Mouse (Mus musculus) liver, adult 2 months (tissue): ENCODE results near the gene Krt34. TPM values are rescaled to one million over a fixed set of nuclear protein-coding genes. Genes with fewer than 3 reads are reported as not detected.

ENCODE experiments used
- DNase-seq: peaks from one replicate; pipeline ENCODE4 v3.0.0-alpha.2; 2011; ENCODE audit warnings: low read depth, low spot score; ENCODE audit errors: extremely low read depth
- H3K27ac ChIP-seq: fragments of 200-500 bp; replicated peaks from 2 replicates; pipeline ENCODE4 v1.5.1; 2012; ENCODE audit warnings: low read depth, mild to moderate bottlenecking, control low read depth, inconsistent platforms, low read length; ENCODE audit not compliant: insufficient read depth
- H3K27me3 ChIP-seq: fragments of 200-500 bp; 2 replicates; pipeline ENCODE4 v1.6.1; 2012; ENCODE audit warnings: mild to moderate bottlenecking, moderate library complexity, low read length, inconsistent platforms; ENCODE audit not compliant: control insufficient read depth, insufficient read depth
- H3K36me3 ChIP-seq: fragments of 200-500 bp; 2 replicates; pipeline ENCODE4 v1.6.1; 2012; ENCODE audit warnings: low read length, inconsistent platforms; ENCODE audit not compliant: control insufficient read depth, insufficient read depth
- H3K4me1 ChIP-seq: fragments of 200-500 bp; 2 replicates; pipeline ENCODE4 v1.6.1; 2011; ENCODE audit warnings: low read length; ENCODE audit not compliant: control insufficient read depth, insufficient read depth
- H3K4me3 ChIP-seq: fragments of 200-500 bp; 2 replicates; pipeline ENCODE4 v1.5.1; 2011; ENCODE audit warnings: low read depth, mild to moderate bottlenecking, control low read depth, low read length, moderate library complexity; ENCODE audit not compliant: insufficient read depth
- H3K79me2 ChIP-seq: fragments of 200-500 bp; 2 replicates; pipeline ENCODE4 v1.6.1; 2012; ENCODE audit warnings: inconsistent platforms, mild to moderate bottlenecking, low read length, moderate library complexity; ENCODE audit not compliant: control insufficient read depth, insufficient read depth
- H3K9ac ChIP-seq: fragments of 200-500 bp; 2 replicates; pipeline ENCODE4 v1.6.1; 2012; ENCODE audit warnings: low read depth, mild to moderate bottlenecking, control low read depth, inconsistent platforms, low read length
- CTCF ChIP-seq: fragments of 200-500 bp; IDR thresholded peaks from 2 replicates; pipeline ENCODE4 v1.5.1; 2011; ENCODE audit warnings: low read depth, low read length, control low read depth
- POLR2A ChIP-seq: fragments of 200-500 bp; IDR thresholded peaks from 2 replicates; pipeline ENCODE4 v1.6.1; 2011; ENCODE audit warnings: low read length, control low read depth; ENCODE audit not compliant: insufficient read depth; ENCODE audit errors: extremely low read depth
- WGBS: fragments of 180-500 bp; shearing (Covaris S2); methylation state at CpG from one replicate; pipeline ENCODE4 v1.1.7; 2018; 5-methylcytosine and 5-hydroxymethylcytosine counted together
- polyA plus RNA-seq: library from polyadenylated mRNA; depleted of rRNA; stranded (reverse); fragments of >200 nt; gene quantifications from 2 replicates; pipeline ENCODE4 v1.2.3, GENCODE M21; 2012
- total RNA-seq: library from RNA; depleted of rRNA; stranded (reverse); fragments of >200 nt; gene quantifications from 2 replicates; pipeline ENCODE4 v1.2.3, GENCODE M21; 2014

The Krt34 gene
- total and polyA plus RNA-seq, 2 experiments = not detected

GRCm38 (mm10) chr11:100010682-100011081 lies 30.7 kb downstream of the Krt34 start:
- H3K27ac ChIP-seq = no peak overlapping the region
- TF ChIP-seq CTCF (no peak), POLR2A (no peak)

DNA sequence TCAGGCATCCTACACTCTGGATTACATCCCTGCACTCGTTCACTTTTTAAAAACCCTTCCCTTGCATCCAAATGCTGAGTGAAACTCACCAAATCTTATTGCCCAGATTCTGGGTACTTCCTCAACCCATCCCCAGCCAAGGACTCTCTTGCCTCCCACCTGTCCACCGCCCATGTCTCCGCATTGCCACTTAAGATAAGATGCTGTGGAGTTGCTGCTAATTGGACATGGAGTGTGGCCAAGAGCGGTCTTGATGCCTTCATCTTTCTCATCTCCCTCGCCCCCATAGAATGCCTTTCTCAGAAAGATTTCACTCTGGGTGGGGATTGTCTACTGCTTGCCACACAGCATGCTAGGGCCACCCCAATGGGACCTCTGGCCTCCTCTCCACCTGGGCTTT lies 33.0 kb downstream of the Krt34 start:
- 81% methylated on average over 5 of the region's 5 CpGs for WGBS
- H3K4me3 ChIP-seq = no peak overlapping the region
- H3K9ac ChIP-seq = no peak overlapping the region
- H3K27me3 ChIP-seq = no peaks in the 10 kb centered on the region; the same call in 1 of the 2 replicates
- DNase-seq = no peak
- no peaks in the 10 kb centered on the region for H3K4me1 ChIP-seq
- no peaks in the 10 kb centered on the region for H3K36me3 ChIP-seq
- TF ChIP-seq POLR2A (no peak), CTCF (no peak)
- H3K79me2 ChIP-seq = no peaks in the 10 kb centered on the region
- H3K27ac ChIP-seq = no peak overlapping the region

More at GRCm38 (mm10) chr11:100010682-100011081, 30.7 kb downstream of the Krt34 start:
- Histone ChIP-seq H3K9ac (no peak overlapping the region), H3K4me1 (no peaks in the 10 kb centered on the region), H3K36me3 (no peaks in the 10 kb centered on the region), H3K4me3 (no peak overlapping the region), H3K79me2 (no peaks in the 10 kb centered on the region), H3K27me3 (no peaks in the 10 kb centered on the region)
- 84% methylated on average over 5 of the region's 5 CpGs for WGBS
- no peak for DNase-seq

GRCm38 (mm10) chr11:100006624-100007023 lies 34.7 kb downstream of the Krt34 start:
- peak; percentile 42; the same call in 1 of the 2 replicates for TF ChIP-seq CTCF
- no peak for TF ChIP-seq POLR2A
- DNase-seq = no peak
- H3K79me2 ChIP-seq = no peaks in the 10 kb centered on the region
- H3K4me1 ChIP-seq = no peaks in the 10 kb centered on the region
- H3K9ac ChIP-seq = no peak overlapping the region
- no peak overlapping the region for H3K27ac ChIP-seq
- H3K36me3 ChIP-seq = no peaks in the 10 kb centered on the region
- WGBS = 57% methylated on average over 3 of the region's 3 CpGs
- no peak overlapping the region for H3K4me3 ChIP-seq
- no peaks in the 10 kb centered on the region; the same call in 1 of the 2 replicates for H3K27me3 ChIP-seq

GRCm38 (mm10) chr11:100005905-100006304 lies 35.4 kb downstream of the Krt34 start:
- Histone ChIP-seq H3K27ac (no peak overlapping the region), H3K4me3 (no peak overlapping the region), H3K79me2 (no peaks in the 10 kb centered on the region), H3K36me3 (no peaks in the 10 kb centered on the region), H3K4me1 (no peaks in the 10 kb centered on the region), H3K27me3 (no peaks in the 10 kb centered on the region; the same call in 1 of the 2 replicates), H3K9ac (no peak overlapping the region)
- no peak for DNase-seq
- WGBS = 90% methylated on average over 8 of the region's 8 CpGs
- TF ChIP-seq POLR2A = no peak
- TF ChIP-seq CTCF = no peak

DNA sequence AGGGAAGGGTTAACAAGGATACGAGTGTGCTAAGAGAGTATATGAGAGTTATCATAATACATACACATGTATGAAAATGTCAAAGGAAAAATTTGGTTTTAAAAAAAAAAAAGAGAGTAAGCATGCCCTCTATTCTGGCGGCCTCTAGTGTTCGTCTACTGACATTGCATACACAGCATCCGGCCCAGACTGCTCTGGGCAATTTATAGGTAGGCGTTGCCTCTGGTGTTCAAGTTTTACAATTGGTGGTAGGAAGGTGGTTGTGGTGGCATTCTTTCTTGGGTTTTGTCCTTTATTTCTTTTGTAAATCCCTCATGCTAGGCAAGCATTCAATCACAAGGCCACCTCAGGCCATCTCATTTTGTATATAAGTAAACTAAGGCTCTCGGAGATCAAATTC lies 36.5 kb downstream of the Krt34 start:
- H3K27ac ChIP-seq = no peak overlapping the region
- H3K9ac ChIP-seq = no peak overlapping the region
- TF ChIP-seq CTCF (peak; percentile 64), POLR2A (no peak)
- 20% methylated on average over 6 of the region's 6 CpGs for WGBS
- H3K4me1 ChIP-seq = no peaks in the 10 kb centered on the region
- no peaks in the 10 kb centered on the region; the same call in 1 of the 2 replicates for H3K27me3 ChIP-seq
- no peak overlapping the region for H3K4me3 ChIP-seq
- H3K79me2 ChIP-seq = no peaks in the 10 kb centered on the region
- no peaks in the 10 kb centered on the region for H3K36me3 ChIP-seq
- DNase-seq = peak; percentile 20

GRCm38 (mm10) chr11:99999091-99999490 lies 42.3 kb downstream of the Krt34 start:
- H3K9ac ChIP-seq = no peak overlapping the region
- peaks cover 4% of the 10 kb centered on the region; the same call in 1 of the 2 replicates for H3K27me3 ChIP-seq
- no peaks in the 10 kb centered on the region for H3K36me3 ChIP-seq
- H3K4me3 ChIP-seq = no peak overlapping the region
- TF ChIP-seq CTCF (no peak), POLR2A (no peak)
- H3K4me1 ChIP-seq = no peaks in the 10 kb centered on the region
- WGBS = 95% methylated on average over 7 of the region's 7 CpGs
- no peak for DNase-seq
- no peaks in the 10 kb centered on the region for H3K79me2 ChIP-seq
- no peak overlapping the region for H3K27ac ChIP-seq
